Mouse (Mus musculus): ENCODE measurements around the gene Mrpl38.
"Not testable (repeated sequence)": the region's sequence is repeated elsewhere in the genome, so short reads cannot be mapped to it uniquely, and the experiment has no call there.

Gene Mrpl38

DNA sequence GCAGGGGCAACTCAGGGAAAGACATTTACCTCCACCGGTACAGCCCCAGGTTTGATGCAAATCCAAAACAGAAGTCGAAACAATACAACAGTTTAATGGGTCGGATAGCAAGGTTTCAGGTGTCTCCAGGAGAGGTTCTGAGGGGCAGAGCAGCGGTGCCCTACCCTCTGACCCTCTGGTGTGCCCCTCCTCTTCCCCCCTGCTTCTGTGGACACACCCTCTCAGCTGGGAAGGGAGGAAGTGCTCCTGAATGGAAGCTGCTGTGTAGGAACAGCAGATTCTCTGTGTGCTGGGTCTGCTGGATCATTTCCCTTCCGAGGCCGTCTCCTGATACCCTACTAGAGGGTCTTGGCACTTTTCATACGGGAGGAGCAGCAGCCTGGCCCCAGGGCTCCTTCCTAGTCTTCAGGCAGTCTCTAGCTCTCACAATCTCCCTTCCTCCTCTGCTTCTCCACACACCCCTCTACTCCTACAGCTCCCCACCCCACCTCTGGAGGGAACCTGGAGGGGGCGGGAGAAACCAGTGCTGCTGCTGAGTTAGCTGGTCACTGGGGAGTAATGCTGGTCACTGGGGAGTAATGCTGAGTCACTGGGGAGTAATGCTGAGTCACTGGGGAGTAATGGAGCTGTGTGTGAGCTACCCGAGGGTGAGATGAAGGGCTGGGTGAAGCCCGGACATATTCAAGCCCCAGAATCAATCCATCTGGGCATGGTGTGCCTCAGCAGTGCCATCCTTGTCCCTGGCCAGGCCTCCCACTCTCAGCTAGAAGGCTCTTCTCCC lies 3.7 kb upstream of the Mrpl38 start:
- no peak for DNase-seq

DNA sequence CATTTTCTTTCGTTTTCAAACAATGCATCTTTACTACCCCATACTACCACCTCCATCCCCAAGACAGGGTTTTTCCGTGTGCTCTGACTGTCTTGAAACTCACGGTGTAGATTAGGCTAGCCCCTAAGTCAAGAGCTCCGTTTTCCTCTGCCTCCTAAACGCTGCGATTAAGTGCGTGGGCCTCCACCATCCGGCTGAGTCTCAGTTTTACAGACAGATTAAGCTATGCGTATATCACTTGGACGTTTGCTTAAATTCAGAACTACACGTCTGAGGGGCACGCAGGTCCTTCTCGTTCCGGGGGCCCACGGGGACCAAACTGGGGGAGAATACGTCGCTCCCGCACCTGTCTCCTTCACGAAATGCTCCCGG lies 586 bp downstream of the Mrpl38 start:
- DNase-seq, result no peak

DNA sequence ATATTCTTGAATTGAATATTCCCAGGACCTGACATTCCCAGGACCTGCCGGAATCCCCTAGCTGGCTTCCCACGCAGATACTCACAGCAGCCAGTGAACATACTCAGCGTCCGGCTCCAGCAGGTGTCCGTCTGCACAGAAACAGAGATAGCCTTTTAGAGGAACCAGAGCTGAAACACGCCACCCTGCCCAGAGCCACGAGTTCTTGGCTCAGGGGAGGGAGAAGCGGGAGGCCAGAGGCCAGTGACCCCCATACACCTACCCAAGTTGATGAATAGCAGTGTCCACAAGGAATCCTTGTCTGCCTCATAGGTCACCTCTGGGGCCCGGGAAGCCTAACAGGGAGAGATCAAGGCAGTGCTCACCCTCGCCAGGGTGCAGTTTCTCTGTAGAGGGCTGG lies 4.5 kb downstream of the Mrpl38 start:
- DNase-seq, result no peak

DNA sequence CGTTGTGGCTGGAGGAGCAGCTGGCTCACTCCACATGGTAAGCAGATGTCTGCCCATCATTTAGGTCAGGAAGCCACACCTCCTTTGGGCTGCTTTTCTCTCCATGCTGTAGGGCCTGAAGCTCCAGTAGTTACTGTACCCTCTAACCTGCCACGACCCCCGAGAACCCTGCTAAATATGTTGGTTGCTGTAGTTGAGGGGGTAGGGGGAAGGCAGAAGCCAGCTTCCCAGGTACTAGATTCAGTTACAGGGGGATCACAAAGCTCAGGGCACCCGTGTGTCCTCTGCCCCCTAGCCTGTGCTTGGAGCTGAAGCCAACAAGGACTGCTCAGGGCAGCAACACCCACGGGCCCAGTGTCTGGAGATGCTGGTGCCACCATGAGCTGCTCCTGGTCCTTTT lies 5.2 kb downstream of the Mrpl38 start:
- no peak for DNase-seq

DNA sequence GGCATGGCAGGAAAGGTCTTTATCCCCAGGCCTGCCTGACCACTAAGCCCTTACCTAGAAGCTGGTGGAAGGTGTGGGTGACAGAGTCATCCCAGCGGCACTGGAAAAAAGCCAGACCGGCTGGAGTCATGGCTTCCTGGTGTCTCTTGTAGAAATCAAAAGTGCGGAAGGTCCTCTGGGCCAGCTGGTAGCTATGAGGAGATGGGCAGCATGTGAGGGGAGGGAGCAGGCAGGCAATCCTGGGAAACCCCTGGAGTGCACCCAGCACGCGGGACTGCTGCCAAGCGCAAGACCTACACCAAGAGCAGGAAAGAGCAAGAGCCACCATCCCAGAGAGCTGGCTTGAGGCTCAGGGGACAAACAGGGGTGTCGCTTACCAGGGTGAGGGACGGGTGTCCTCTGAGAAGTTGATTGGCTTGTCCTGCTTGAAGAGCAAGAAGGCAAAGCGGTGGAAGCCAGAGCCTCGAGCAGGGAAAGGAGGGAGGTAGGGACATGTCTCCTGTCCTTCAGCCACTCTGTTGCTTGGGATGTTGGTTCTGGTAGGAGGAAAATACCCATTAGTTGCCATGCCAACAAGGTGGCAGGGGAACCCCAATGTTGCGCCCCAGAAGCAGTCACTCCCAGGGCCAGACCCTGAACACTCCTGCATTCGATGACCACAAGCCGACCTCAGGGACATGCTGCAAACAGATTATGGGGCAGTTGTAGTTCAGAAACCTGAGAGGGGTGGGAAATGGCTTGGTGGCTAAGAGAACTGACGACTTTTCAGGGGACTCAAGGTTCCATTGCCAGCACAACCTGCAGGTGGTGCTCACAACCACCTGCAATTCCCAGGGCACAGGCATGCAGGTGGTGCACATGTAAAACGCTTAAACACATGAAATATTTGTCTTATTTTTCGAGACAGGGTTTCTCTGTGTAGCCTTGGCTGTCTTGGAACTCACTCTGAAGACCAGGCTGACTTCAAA lies 6.0 kb downstream of the Mrpl38 start:
- no peak for DNase-seq

DNA sequence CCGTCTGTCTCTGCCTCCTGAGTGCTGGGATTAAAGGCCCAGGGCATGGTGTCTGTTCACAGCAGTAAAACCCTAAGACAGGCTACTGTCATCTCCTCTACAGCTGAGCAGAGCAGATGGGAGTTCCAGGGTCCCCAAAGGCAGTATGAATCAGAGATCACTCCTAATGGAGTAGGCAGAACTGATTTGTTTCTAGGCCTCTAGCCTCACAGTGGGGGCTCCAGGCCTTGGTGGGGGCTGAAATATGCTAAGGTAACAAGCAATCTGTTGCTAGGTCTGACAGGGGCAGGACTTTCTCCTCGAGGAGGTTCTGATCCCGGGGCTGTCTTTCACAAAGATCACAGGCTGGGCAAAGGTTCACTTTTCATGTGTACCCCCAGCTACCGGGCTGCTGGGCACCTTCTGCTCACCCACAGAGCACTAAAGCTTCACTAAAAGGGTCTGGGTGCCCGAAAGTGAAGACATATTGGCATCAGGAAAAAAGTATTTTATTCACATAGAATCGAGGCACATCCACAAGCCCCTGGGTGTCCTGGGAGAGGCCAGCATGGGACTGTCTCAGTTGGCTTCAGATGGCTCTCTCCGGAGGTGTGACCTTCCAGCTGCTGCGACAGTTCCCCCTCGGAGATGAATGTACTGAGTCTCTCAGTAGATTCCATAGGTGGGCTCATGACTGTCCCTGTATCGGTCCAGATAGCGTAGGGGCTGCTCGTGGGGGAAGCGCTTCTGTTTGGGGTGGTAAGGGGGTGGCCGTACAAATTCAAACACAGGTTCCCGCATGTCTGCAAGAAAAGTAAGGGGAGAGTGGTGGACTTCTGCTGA lies 7.1 kb downstream of the Mrpl38 start:
- no peak for DNase-seq

DNA sequence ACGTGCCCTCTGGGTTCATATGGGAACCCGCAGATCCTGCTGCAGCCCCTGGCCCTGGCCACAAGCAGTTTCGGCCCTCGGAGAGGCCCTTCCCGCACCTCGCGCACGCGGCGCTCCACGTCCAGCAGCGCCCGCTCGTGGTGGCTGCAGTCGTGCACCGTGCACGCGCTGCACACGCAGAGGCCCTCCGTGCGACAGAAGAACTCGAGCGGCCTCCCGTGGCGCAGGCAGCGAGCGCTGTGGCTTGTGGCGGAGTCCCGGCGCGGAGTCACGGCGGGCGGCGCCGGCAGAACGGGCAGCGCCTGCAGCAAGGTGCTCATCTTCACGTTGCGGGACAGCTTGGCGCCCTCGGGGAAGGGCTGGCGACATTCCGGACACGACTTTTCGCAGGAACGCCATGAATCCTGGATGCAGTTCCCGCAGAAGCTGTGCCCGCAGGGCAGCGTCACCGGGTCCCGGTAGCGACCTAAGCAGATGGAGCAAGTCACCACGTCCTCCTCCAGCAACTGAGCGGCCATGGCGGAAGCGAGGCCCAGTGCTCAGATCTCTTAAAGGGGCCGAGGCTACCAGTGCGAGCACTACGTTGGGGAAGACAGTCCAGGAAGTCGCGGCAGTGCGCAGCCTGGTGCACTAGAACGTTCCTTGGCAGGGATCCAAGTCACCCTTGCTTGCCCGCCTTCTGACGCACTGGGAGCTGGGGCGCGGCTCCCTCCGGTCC lies 8.0 kb downstream of the Mrpl38 start, which contains the start of gene Trim65:
Gene Trim65, minus strand, starts transcription at position 641 of the 718 bp plus-strand sequence.
- peak; percentile 77 to 87 for DNase-seq

DNA sequence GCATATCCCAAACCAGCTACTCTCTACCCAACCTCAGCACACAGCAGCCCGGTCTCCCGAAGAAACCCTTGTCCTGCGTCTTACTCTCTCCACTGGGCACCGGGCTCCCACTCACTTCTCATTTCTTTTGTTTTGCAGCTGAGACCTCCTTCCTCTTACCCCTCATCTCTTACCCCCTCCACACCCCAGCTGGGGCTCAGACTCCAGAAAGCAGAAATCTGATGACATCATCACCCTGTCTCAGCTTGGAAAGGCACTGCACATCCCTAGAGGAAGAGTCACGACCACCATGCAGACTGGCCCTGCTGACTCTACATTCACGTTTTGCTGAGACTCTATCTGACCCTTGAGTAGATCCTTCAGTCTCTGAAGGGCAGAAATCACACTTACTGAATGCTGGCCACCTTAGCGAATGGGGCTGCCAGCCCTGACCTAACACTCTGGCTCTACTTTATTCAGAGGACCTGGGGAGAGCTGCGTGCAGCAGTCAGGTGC lies 8.6 kb downstream of the Mrpl38 start:
- no peak for DNase-seq

DNA sequence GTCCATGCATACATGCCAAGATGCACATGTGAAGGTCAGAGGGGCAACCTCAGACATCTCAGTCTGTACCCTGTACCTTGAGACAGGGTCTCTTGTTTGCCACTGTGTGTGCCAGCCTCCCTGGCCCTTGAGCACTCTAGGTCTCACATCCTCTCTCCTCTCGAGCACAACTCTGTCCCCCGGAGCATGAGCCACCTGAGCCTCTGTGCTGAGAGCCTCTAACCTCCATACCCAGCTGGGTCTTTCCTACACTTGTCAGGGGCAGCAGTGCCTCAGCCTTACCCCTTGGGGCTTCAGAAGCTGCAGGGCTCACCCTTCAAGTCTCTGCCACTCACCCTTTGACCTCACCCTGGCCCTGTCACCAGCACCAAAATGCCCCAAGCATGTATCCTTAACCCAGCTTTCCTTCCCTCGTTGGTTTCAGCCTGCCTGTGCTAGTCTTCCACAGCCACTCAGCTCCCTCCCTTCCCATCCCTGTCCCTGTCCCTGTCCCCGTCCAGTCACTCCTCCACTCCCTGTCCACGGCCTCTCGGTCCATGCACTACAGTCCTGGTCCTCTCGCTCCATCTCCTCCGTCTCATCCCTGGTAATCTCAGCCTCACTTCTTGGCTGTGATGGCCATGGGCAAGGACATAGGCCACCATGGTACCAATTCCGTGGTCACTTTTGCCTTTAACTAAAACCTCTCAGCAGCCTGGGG lies 9.4 kb downstream of the Mrpl38 start:
- DNase-seq, result no peak

DNA sequence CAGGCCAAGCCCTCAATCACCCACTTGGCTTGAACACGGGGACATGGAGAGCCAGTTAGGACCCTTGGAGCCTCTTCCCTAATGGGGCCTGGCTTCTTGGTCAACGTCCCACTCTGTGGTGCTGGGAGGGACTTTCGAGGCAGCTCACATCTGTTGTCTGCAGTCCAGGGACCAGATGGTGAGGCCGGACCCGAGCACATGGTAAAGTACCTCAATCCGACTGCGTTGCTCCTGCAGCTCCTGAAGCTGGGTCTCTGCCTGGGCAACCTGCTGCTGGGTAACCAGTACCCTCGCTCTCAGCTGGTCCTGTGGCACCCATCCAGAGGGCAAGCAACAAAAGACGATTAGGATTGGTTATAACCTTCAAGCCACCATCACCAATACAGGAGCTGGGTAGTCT lies 10.7 kb downstream of the Mrpl38 start:
- no peak for DNase-seq

DNA sequence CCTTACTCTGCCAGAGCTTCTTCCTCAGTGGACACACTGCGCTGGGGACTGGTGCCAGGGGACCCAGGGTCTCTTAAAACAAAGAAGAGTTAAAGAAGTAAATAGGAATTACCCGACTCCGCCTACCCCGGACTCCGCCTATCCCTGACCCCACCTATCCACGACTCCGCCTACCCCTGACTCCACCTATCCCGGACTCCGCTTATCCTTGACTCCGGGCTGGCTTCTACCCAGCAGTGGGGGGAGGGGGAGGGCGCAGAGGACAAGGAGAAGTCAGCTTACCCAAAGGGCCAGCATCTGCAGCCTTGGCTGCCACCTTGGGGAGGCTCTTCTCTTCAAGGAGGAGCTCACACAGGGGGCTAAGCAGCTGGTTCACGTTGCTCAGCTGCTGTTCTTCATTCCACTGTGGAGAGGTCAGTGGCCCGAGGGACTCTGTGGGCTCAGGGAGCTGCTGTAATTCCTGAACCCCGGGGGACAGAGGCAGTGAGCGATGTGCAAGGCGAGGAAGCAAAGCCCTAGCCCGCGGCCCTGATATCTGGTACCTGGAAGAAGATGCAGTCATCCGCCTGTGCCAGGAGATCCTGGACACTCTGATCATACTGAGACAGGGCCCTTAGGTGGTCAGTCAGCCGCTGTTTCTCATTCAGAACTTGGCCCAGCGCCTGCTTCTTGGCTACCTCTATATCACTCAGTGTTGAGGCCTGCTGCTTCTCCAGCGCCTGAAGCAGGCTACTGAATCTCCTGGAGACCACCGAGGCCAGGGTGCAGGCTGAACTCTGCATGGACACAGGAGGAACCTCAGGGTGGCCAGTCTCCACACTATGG lies 11.3 kb downstream of the Mrpl38 start, which contains the start of gene Trim47:
Gene Trim47, minus strand, starts transcription at position 55 of the 825 bp plus-strand sequence.
- no peak for DNase-seq

DNA sequence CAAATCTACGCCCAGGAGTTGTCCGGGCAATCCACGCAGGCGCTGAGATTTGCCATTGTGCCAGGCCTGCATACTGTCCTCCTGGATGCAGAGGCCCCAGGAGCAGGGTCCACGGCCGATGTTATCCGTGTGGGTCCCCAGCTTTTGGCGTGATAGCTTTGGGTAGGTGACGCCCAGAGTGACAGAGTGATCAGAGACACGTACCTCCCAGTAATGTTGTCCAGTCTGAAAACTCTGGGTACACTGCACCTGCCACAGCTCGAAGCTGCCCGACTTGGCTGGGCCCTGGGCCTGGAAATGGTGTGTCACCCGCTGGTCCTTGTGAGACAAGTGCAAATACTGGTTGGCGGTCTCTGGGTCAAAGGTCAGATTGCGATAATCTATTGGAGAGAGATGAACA lies 12.4 kb downstream of the Mrpl38 start:
- DNase-seq, result no peak

DNA sequence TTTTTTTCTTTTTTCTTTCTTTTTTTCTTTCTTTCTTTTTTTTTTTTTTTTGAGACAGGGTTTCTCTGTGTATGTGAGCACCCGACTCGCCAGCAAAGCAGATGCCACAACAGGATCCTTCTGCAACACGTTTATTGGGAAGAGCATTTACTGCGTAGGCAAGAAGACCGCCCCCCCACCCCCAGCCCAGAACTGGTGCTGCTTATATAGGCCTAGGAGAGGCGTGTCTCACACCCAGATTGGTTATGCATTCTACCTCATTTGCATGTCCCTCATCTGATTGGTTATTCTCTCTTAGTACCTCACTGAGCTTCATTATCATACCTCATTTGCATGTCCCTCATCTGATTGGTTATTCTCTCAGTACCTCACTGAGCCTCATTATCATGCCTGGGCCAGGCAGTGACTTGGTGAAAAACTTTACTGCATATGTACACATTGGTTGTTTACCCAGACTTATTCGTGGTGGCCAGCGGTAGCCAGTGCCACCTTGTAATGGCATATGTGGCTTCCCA lies 16.9 kb downstream of the Mrpl38 start:
- not testable (repeated sequence) for DNase-seq

DNA sequence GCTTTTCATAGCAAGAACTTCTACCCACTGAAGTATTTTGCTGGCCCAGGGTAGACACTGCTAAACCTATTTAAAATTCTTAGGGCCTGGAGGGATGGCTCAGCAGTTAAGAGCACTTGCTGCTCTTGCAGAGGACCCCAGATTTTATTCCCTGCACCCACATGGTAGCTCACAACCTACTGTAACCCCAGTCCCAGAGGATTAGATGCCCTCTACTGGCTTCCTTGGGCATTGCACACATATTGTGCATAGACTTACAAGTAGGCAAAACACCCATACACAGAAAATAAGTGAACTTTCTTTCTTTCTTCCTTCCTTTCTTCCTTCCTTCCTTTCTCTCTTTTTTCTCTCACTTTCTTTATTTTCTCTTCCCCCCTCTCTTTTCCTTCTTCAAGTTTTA lies 20.8 kb downstream of the Mrpl38 start:
- no peak for DNase-seq

DNA sequence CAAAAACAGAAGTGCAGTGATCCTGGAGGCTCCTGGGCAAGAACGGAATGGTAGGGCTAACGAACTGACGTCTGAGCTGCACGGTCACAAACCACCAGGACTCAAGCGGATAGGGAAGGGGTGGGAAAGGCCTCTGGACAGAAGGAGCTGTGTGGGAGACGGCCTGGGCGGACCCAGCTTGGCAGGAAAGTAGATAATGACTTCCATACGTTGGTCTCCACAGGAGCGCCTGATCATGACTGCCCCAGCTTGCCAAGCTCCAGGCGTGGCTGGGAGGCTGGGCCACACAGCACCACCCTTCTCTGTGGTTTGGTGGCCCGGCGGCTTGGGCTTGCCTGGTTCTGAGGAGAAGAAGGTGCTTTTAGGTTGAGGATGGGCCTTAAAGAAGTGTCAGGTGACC lies 21.4 kb downstream of the Mrpl38 start:
- no peak for DNase-seq

DNA sequence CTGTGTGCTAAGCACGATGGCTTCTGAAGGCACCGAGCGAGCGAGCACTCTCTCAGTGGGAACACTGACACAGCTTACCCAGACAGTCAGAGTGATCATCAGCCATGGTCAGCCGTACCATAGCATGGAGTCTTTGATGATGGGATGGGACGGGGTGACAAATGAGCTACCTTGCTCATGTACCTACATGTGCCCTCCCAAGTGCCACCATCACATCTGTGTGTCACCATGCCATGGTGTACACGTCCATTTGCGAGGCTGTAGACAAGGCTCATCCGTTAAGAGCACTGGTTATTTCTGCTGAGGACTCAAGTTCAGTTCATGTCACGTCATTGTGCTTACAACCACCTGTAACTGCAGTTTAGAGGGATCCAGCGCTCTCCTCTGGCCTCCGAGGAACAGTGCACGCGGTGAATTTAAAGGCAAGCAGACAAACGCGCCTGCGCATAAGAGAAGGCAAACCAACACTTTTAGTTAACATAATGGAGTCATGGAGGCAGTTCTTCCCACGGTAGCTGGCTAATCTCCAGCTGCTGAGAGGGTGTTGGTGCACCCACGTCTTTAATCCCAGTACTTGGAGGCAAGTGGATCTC lies 27.0 kb downstream of the Mrpl38 start:
- no peak for DNase-seq

DNA sequence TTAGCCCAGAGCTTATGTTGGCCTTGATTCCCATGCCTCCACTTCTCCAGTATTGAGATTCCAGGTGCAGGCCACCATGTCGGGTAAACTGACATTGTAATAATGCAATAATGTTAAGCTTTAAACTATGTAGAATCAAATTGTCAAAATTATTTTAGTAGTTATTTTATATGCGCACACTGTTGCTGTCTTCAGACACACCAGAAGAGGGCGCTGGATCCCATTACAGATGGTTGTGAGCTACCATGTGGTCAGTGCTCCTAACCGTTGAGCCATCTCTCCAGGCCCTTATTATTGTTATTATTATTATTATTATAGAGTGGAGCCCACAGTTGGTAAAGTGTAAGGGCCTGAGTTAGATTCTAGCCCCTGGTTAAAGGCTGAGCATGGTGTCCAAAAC lies 27.6 kb downstream of the Mrpl38 start:
- DNase-seq, result no peak

DNA sequence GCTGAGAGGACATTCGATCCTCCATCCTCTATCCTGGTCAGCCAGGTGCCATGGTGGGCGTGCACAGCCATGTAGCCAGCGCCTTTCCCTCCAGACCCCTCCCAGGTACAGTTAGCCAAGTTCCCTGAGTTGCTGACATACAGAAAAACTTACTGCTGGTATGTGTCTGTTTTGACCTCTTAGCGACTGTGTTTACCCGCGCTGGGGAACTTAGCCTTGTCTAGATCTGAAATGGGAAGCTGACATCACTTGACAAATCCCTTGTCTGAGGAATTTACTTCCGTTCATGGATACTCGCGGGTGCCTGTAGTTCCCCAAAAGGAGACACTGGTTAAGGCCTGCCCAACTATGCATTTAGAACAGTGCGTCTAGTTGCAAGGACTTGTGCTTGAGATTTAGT lies 28.1 kb downstream of the Mrpl38 start:
- DNase-seq, result no peak

DNA sequence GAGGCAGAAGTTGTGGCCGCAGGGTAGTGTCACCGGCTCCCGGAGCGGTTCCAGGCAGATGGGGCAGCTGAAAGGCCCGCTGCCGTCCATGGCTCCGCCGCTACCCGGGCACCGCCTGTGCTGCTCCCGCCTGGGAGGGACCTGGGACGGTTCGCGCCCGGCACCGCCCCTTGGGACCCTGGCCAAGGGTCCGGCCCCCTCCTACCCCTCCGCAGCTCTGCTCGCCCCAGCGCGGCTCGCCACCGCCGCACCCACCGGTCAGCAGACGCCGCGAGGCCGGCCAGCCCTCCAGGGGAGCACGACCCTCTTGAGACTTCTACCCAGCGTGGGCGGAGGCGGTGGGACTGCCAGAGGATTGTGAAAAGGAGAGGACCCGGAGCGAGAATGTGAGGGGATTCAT lies 28.5 kb downstream of the Mrpl38 start:
- DNase-seq, result no peak

Measured in thymus, adult 18-20 months (tissue).